Mouse (Mus musculus): ENCODE data around the gene Soat2. TPM values are rescaled to one million over a fixed set of nuclear protein-coding genes. Genes with fewer than 3 reads are reported as not detected.

The Soat2 gene
- total RNA-seq (2021) (under 1 TPM; 0.35 to 0.49 TPM), polyA plus RNA-seq (2012; rRNA removed) (0.88 and 0.92 TPM in 2 replicates)
- long read RNA-seq, partial matches to known transcripts = 0 of 1 reads
- long read RNA-seq, other reads (novel, unspliced or antisense) = 0 of 1 reads

GRCm38 (mm10) chr15:102150301-102151135 lies at the start of gene Soat2:
Soat2 (plus strand) TSS chr15:102150526.
- peak; percentile 54 for DNase-seq

DNA sequence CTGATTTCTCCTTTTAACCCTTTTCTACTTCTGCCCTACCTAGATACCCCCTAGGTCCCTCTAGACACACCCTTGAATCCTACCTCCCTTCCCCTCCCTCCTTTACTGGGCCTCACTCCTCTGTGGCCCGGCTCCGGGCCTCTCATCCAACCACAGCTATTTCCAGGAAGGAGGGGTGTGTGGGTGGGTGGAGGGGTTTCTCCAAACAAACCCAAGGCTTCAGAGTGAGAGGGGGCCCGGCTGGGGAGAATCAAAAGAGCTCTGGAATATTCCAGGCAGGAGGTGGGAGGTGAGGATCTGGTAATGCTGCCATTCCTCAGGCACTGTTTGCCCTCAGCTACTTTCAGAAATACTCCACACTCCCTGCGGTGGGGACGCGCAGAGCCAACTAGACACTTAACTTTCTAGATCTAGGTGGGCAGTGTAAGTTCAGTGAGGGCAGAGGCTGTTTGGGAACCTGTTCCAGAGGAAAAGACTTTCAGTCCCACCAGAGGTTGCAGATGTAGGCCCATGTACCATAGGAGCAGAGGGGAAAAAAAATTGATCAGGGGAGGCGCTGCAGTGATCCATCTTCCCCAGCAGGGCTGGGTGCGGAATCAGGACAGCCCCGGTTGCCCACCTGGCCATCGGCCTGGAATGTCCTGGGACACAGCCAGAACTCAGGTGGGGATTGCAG lies 49.2 kb upstream of the Soat2 start:
- peak; percentile 46 for DNase-seq

DNA sequence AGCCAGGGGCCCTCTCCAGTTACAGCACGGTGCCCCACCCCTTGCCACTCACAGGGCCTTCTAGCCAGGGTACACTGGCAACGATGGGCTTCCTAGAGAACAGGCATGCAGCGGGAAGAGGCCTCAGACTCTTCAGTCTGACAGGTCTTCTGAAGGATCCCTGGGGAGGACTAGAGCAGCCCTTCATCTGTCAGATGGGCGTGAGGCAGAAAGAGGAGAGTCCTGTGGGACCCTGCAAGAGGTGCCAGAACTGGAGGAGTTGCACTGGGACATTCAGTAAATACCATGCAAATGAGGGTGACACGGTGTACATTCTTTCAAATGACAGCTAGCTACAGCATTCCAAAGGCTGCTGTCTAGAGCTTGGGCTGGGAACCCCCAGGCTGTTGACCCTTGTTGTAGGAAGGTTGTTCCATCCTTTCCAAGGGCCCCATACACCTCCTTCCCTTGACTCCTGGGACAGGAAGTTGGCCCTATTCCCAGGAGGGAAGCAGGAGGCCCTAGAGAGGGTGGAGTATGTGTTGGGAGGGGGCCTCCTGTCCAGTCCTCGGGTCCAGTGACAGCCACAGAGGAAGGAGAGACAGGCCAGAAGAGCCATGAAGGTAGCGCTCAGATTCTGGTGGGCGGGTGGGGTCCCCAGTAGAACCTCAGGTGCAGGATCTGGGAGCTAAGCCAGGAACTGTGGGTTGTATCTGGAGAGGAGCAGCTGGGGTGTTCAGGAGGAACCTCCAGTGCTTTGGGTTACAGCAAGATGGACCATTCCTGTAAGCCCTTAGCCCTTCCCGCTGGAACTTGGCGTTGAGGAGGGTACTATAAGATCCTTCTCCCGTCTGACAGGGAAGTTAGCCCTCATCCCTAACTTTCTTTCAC lies 48.4 kb upstream of the Soat2 start:
- peak; percentile 75 for DNase-seq

- peak; percentile 78 for DNase-seq
Measured at GRCm38 (mm10) chr15:102102548-102103121, 47.7 kb upstream of the Soat2 start.

DNA sequence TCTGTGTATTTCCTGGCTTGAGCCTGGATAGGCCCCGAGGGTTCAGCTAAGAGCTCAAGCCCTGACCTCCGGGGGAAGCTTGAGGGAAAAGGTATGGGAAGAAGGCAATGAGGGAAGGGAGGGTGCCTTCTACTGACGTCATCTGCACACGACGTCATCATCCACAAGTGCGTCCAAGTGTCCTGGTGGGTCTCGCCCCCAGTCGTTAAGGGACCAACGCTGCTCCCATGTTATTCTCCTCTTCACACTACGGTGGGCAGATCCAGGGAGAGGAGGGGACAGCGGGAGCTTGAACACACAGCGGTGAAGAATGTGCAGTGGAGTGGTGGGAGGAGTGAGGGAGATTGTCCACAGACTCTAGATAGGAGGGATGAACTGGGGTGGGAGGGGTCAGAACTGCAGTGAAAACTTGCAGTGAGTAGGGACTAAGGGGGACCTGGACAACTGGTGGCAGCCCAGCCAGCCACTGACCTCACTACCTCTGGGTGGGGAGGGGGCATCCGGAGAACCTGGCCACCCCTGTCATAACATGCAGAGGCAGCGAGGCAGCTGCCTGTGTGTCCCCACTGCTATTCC lies 46.9 kb upstream of the Soat2 start:
- DNase-seq = peak; percentile 37

DNA sequence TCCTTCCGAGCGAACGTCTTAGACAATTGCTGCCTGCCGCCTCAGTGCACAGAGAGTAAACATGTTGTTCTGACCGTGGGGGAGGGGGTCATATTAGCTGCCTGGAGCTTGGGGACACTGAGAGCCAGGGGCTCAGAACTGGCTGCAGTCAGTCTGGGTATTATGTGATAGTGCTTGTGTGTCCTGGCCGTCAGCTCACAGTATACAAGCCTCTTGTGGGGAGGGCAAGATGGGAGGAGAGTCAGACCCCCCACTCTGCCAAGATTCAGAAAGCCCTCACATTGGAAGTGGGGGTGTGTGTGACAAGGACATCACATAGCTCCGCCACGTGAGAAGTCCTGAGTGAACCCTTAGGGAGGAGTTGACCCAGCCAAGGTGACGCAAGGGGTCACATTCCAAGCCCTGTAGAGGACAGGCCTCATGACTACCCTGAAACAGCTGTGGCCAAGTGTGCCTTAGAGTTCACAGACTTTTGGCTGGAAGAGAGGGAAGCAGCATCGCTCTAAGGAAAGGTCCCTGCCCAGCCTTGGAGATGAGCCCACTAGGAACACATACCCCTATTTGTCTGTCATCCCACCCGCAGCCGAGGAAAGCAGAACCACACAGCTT lies 46.3 kb upstream of the Soat2 start:
- DNase-seq = peak; percentile 86

GRCm38 (mm10) chr15:102105360-102105759 lies 45.0 kb upstream of the Soat2 start:
- peak; percentile 88 for DNase-seq

- DNase-seq = no peak
Measured at GRCm38 (mm10) chr15:102105764-102106730, 44.3 kb upstream of the Soat2 start.

- peak; percentile 54 for DNase-seq
Measured at GRCm38 (mm10) chr15:102106754-102107456, 43.4 kb upstream of the Soat2 start.

GRCm38 (mm10) chr15:102107689-102108573 lies 42.4 kb upstream of the Soat2 start:
- peak; percentile 71 for DNase-seq

DNA sequence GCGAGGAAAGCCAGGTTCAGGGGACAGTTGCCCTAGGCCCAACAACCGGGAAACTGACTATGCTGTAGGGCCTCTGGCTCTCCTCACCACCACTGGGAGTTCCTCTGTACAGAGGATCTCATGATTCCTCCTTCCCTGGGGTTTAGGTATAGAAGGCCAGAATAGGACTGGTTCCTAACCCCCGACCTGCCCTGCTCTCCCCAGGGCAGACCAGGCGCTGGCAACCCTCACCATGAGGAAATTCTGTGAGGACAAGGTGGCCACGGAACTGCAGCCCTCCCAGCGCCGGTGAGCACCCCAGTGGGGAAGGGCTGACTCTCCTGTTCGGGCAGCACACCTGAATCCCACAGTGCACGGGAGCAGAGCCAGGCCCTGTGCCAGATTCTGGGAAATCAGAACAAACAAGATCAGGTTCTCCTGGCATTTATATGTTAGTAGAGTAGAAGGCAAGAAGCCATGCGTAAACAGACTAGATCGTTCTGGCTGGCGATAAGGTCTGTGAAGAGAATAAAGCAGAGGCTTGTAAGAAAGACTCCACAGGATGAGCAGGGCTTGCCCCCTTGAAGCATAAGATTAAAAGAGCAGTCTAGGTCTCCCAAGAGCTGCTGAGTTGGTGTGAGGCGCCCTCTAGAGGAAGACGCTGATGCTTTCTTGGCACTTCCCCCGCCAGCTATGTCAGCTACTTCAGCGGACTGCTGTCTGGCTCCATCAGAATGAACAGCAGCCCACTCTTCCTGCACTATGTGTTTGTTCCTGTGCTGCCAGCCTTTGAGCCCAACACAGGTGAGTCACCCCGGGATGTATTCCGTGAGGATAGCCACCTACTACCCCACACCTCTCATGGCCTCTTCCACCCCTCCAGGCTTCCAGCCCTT lies 41.4 kb upstream of the Soat2 start:
- peak; percentile 84 for DNase-seq

- no peak for DNase-seq
Measured at GRCm38 (mm10) chr15:102110271-102110670, 40.1 kb upstream of the Soat2 start.

DNA sequence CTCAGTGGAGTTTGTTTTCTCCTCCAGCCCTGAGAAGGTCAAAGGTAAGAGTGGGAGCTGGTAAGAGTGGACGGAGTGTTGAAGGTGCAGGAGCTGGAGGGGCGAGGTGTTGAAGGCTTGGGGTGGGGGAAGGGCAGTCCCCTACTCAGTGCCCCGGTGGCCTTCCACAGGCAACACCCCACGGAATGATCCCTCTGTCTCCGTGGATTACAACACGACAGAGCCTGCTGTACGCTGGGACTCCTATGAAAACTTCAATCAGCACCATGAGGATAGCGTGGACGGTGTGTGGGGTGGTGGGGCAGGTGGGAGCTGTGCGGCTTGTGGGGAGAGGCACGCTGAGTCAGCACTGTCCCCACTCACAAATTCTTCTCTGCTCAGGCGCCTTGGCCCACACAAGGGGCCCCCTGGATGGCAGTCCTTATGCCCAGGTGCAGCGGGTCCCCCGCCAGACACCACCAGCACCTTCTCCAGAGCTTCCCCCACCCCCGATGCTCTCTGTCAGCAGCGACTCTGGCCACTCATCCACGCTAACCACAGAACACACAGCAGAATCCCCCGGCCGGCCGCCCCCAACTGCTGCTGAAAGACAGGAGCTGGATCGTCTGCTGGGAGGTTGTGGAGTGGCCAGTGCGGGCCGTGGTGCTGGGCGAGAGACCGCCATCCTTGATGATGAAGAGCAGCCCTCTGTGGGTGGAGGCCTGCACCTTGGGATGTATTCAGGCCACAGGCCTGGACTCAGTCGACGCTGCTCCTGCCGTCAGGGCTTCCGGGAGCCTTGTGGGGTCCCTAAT lies 39.4 kb upstream of the Soat2 start:
- DNase-seq = peak; percentile 14

DNA sequence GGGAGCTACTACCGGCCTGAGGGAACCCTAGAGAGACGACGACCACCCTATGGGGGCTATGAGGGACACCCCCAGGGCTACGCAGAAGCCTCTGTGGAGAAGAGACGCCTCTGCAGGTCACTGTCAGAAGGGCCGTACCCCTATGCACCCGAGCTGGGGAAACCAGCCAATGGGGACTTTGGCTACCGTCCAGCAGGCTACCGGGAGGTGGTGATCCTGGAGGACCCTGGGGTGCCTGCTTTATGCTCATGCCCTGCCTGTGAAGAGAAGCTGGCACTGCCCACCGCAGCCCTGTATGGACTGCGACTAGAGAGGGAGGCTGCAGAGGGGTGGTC lies 38.9 kb upstream of the Soat2 start:
- DNase-seq = peak; percentile 14

DNA sequence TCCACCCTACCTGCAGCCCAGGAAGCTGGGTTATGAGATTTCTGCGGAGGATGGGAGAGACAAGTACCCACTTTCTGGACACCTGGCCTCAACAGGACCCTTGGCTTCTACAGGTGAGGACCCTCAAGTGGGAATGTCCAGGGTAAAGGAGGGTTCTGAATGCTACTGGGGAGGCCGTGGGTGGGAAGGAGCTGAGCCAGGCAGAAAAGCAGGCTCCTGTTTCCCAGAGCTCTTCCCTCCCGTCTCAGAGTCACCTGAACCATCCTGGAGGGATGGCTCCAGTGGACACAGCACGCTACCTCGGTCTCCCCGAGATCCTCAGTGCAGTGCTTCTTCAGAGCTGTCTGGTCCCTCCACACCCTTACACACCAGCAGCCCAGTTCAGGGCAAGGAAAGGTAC lies 38.1 kb upstream of the Soat2 start:
- no peak for DNase-seq

- no peak for DNase-seq
Measured at GRCm38 (mm10) chr15:102112827-102113226, 37.5 kb upstream of the Soat2 start.

Measured in adrenal gland, adult 2 months (tissue).